Mouse (Mus musculus): Measurements from ENCODE around the gene Taf13.

- no peak for TF ChIP-seq CTCF (IDR thresholded peaks at IDR 0.05; ENCODE audit: low read depth, low read length)
- TF ChIP-seq GATA1 (IDR thresholded peaks at IDR 0.05; ENCODE audit: borderline replicate concordance, low read length), result no peak
These were observed 16.9 kb downstream of the Taf13 start for GRCm38 (mm10) chr3:108588446-108588845.
